Mouse (Mus musculus) liver, embryonic 11.5 days (tissue): ENCODE measurements around the gene Gtf3c2. TPM values are rescaled to one million over a fixed set of nuclear protein-coding genes. Genes with fewer than 3 reads are reported as not detected.

Source experiments
- ATAC-seq: fragments of 200-750 bp; cut with Nextera tagmentation; replicated peaks from 2 replicates; pipeline ENCODE4 v1.8.0; 2017; ENCODE audit warnings: moderate number of reproducible peaks, mild to moderate bottlenecking, moderate TSS enrichment, moderate library complexity; ENCODE audit not compliant: low FRiP score
- DNase-seq: peaks from one replicate; pipeline ENCODE4 v3.0.0-alpha.2; 2017; ENCODE audit warnings: low spot score
- H3K27ac ChIP-seq: fragments of 300-500 bp; sonication (generic); 2 replicates; pipeline ENCODE4 v1.5.1; 2014; ENCODE audit warnings: mild to moderate bottlenecking, low read depth, low read length, control low read depth
- H3K27me3 ChIP-seq: fragments of 300-500 bp; sonication (generic); replicated peaks from 2 replicates; pipeline ENCODE4 v1.6.1; 2014; ENCODE audit warnings: low read length, mixed read lengths; ENCODE audit not compliant: control insufficient read depth, insufficient read depth
- H3K36me3 ChIP-seq: fragments of 300-500 bp; sonication (generic); 2 replicates; pipeline ENCODE4 v1.6.1; 2014; ENCODE audit warnings: mild to moderate bottlenecking, low read length, moderate library complexity, mixed read lengths; ENCODE audit not compliant: control insufficient read depth, insufficient read depth
- H3K4me1 ChIP-seq: fragments of 300-500 bp; sonication (generic); replicated peaks from 2 replicates; pipeline ENCODE4 v1.6.1; 2014; ENCODE audit warnings: low read length, mixed read lengths; ENCODE audit not compliant: control insufficient read depth, insufficient read depth
- H3K4me2 ChIP-seq: fragments of 300-500 bp; sonication (generic); 2 replicates; pipeline ENCODE4 v1.6.1; 2014; ENCODE audit warnings: mild to moderate bottlenecking, control low read depth, moderate library complexity
- H3K4me3 ChIP-seq: fragments of 300-500 bp; sonication (generic); 2 replicates; pipeline ENCODE4 v1.5.1; 2014; ENCODE audit warnings: low read depth, low read length, control low read depth
- H3K9ac ChIP-seq: fragments of 300-500 bp; sonication (generic); 2 replicates; pipeline ENCODE4 v1.6.1; 2014; ENCODE audit warnings: low read depth, low read length, control low read depth
- H3K9me3 ChIP-seq: fragments of 300-500 bp; sonication (generic); 2 replicates; pipeline ENCODE4 v1.6.1; 2016; ENCODE audit warnings: low read length, inconsistent platforms, mixed read lengths; ENCODE audit not compliant: control insufficient read depth
- WGBS: fragments of 180-500 bp; shearing (Covaris S2); extraction: QIAGEN DNeasy Blood & Tissue Kit; methylation state at CpG from one replicate; pipeline ENCODE4 v1.1.7; 2014; 5-methylcytosine and 5-hydroxymethylcytosine counted together
- polyA plus RNA-seq: library from polyadenylated mRNA; unstranded; fragments of >200 nt; fragmentation: Nextera tagmentation; extraction: Ambion mirVana; gene quantifications from 2 replicates; pipeline ENCODE4 v1.2.1, GENCODE M21; 2014

Gtf3c2 gene
- polyA plus RNA-seq, 1 experiment from 2014 or later = 77.2 TPM

- Histone ChIP-seq H3K9ac (peak overlapping the region; percentile 85), H3K4me3 (peak overlapping the region; percentile 80), H3K27me3 (no peaks in the 10 kb centered on the region), H3K27ac (peak overlapping the region; percentile 65), H3K4me1 (peaks cover 13% of the 10 kb centered on the region), H3K36me3 (peaks cover 55% of the 10 kb centered on the region), H3K9me3 (no peaks in the 10 kb centered on the region), H3K4me2 (peak overlapping the region; percentile 87)
- DNase-seq (no peak), ATAC-seq (no peak)
- 8% methylated on average over 25 of the region's 25 CpGs for WGBS
Measured at GRCm38 (mm10) chr5:31193631-31194281, 13.8 kb upstream of the Gtf3c2 start.

- Histone ChIP-seq H3K36me3 (peaks cover 56% of the 10 kb centered on the region), H3K27me3 (no peaks in the 10 kb centered on the region), H3K4me1 (peaks cover 13% of the 10 kb centered on the region), H3K27ac (peak within 1 kb of the TSS; percentile 65), H3K9ac (peak within 1 kb of the TSS; percentile 85), H3K4me2 (peak within 1 kb of the TSS; percentile 87), H3K4me3 (peak within 1 kb of the TSS; percentile 80), H3K9me3 (no peaks in the 10 kb centered on the region)
- under 1% methylated on average over 48 of the region's 48 CpGs for WGBS
- DNase-seq (peak; percentile 99), ATAC-seq (peak; percentile 94)
Measured at GRCm38 (mm10) chr5:31192939-31193630, 13.1 kb upstream of the Gtf3c2 start, which contains the start of the genes Snx17 and Eif2b4. Snx17 (plus strand) TSS chr5:31193227. Eif2b4 (minus strand) TSS chr5:31193430.

- H3K9me3 ChIP-seq = no peaks in the 10 kb centered on the region
- 12% methylated on average over 42 of the region's 42 CpGs for WGBS
- DNase-seq (no peak), ATAC-seq (peak; percentile 58)
- H3K27me3 ChIP-seq = no peaks in the 10 kb centered on the region
- peak overlapping the region; percentile 74 for H3K9ac ChIP-seq
- H3K4me3 ChIP-seq = peak overlapping the region; percentile 80
- peaks cover 13% of the 10 kb centered on the region for H3K4me1 ChIP-seq
- peak overlapping the region; percentile 73 for H3K4me2 ChIP-seq
- H3K36me3 ChIP-seq = peaks cover 57% of the 10 kb centered on the region
- H3K27ac ChIP-seq = peak overlapping the region; percentile 53
Measured at GRCm38 (mm10) chr5:31192045-31192938, 12.3 kb upstream of the Gtf3c2 start.

GRCm38 (mm10) chr5:31190201-31190600 is 10.3 kb upstream of the Gtf3c2 start:
- H3K4me2 ChIP-seq = no peak overlapping the region
- peaks cover 41% of the 10 kb centered on the region for H3K36me3 ChIP-seq
- H3K4me1 ChIP-seq = peaks cover 13% of the 10 kb centered on the region
- H3K9ac ChIP-seq = no peak overlapping the region
- 92% methylated on average over 9 of the region's 9 CpGs for WGBS
- H3K9me3 ChIP-seq = no peaks in the 10 kb centered on the region
- no peak overlapping the region for H3K4me3 ChIP-seq
- DNase-seq (no peak), ATAC-seq (no peak)
- no peaks in the 10 kb centered on the region for H3K27me3 ChIP-seq
- no peak overlapping the region for H3K27ac ChIP-seq

DNA sequence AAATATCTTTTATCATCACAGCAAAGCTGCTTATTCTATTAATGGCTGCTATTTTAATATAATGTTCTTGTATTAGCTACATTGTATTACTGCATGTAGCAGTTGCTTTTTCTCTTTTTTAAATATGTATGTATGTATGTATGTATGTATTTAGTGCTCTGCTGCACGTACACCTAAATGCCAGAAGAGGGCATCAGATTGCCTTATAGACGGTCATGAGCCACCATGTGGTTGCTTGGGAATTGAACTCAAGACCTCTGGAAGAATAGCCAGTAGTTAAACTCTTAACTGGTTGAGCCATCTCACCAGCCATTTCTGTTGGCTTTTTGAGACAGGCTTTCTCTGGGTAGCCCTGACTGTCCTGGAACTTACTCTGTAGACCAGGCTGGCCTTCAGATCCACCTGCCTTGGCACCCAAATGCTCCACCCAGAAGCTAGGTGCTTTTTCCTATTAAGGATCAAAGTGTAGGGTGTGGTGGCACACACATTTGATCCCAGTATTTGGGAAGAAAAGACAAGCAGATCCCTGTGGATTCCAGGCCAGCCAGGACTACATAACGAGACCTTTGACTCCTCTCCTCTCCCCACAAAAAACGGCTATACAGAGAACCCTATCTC is 8.4 kb upstream of the Gtf3c2 start:
- Histone ChIP-seq H3K4me1 (peaks cover 3% of the 10 kb centered on the region), H3K27me3 (no peaks in the 10 kb centered on the region), H3K9me3 (no peaks in the 10 kb centered on the region), H3K9ac (no peak overlapping the region), H3K4me3 (no peak overlapping the region), H3K27ac (no peak overlapping the region), H3K4me2 (no peak overlapping the region), H3K36me3 (peaks cover 36% of the 10 kb centered on the region)
- 78% methylated on average over 4 of the region's 4 CpGs for WGBS
- ATAC-seq = no peak
- no peak for DNase-seq

GRCm38 (mm10) chr5:31183678-31184077 is 3.7 kb upstream of the Gtf3c2 start:
- no peaks in the 10 kb centered on the region for H3K9me3 ChIP-seq
- no peak overlapping the region for H3K4me2 ChIP-seq
- ATAC-seq (peak; percentile 66), DNase-seq (no peak)
- peak overlapping the region; percentile 41; the same call in 1 of the 2 replicates for H3K27ac ChIP-seq
- peaks cover 6% of the 10 kb centered on the region; the same call in 1 of the 2 replicates for H3K4me1 ChIP-seq
- H3K4me3 ChIP-seq = no peak overlapping the region
- H3K9ac ChIP-seq = no peak overlapping the region
- no peaks in the 10 kb centered on the region for H3K27me3 ChIP-seq
- H3K36me3 ChIP-seq = peaks cover 16% of the 10 kb centered on the region
- WGBS = 34% methylated on average over 4 of the region's 4 CpGs

DNA sequence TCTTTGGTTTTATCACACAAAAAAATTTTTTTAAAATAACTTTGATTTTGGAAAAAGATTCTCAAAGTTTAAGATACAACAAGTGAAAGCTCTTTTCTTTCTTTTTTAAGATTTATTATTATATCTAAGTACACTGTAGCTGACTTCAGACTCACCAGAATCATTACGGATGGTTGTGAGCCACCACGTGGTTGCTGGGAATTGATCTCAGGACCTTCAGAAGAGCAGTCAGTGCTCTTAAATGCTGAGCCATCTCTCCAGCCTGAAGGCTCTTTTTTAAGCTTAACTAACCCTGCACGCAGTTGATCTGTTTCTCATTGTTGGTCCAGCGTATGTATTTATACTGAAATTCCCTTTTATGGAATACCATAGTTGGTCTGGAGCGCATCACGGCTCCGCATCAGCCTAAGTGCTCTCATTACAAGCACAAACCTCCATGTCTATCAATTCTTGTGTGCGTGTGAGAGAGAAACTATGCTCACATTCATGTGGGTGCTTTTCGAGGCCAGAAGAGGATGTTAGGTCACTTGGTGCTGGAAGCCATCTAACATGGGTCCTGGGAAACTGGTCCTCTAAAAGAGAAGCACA is 1.3 kb upstream of the Gtf3c2 start:
- H3K27ac ChIP-seq = no peak overlapping the region
- DNase-seq = no peak
- no peaks in the 10 kb centered on the region for H3K9me3 ChIP-seq
- H3K4me3 ChIP-seq = no peak overlapping the region
- H3K27me3 ChIP-seq = no peaks in the 10 kb centered on the region
- H3K4me1 ChIP-seq = peaks cover 6% of the 10 kb centered on the region; the same call in 1 of the 2 replicates
- WGBS = 92% methylated on average over 9 of the region's 9 CpGs
- no peak overlapping the region for H3K9ac ChIP-seq
- no peaks in the 10 kb centered on the region for H3K36me3 ChIP-seq
- ATAC-seq = no peak
- peak overlapping the region; percentile 91 for H3K4me2 ChIP-seq
